Mouse (Mus musculus) urinary bladder, postnatal 10 days (tissue): ENCODE results near the gene Arih2.
"Not testable (repeated sequence)": the region's sequence is repeated elsewhere in the genome, so short reads cannot be mapped to it uniquely, and the experiment has no call there.

ENCODE experiments used
- DNase-seq: peaks from one replicate; pipeline ENCODE4 v3.0.0; 2022; ENCODE audit warnings: low spot score

Arih2 gene

DNA sequence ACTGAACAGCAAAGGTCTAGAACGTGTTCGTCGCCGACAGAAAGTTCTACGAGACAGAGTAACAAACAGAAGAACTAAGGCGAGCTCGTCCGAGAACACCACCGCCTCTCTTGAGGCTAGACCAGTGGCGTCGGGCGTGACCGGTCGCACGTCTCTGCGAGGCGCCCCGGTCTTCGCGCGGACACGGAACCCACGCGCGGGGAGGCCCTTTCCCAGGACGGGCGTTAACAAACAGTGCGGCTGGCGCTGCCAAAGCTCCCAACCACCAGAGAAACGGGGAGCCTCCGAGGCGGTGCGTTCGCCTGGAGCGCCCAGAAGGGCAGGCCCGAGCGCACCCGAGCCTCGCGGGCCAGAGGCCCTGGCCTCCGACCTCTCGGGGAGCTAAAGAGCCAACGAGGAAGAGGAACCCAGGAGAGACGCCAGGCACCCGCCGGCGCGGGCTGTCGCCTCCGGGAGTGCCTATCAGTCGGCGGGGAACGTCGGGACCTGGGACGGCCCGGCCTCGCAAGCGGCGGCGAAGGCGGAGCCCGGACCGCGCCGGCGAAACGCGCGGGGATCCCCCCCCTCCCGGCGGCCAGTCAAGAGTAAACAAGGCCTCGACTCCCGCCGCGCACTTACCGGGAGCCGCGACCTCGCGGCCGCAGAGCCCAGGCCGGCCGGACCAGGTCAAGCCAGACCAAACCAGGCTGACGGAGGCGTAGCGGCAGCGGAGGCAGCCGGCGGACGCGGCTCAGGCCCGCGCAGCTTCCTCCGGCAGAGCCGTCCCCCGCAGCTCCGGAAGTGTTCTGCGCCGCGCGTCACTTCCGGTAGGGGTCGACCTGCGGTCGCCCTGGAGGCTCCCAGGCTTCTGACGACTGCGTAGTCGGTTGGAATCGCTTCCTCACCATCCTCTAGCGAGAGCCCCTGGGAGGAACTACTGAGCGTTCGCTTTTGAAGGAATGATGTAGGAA lies at the start of gene Arih2:
TSS of gene Arih2 (minus strand) at position 776 of the 950 bp plus-strand sequence.
- peak; percentile 68 for DNase-seq

DNA sequence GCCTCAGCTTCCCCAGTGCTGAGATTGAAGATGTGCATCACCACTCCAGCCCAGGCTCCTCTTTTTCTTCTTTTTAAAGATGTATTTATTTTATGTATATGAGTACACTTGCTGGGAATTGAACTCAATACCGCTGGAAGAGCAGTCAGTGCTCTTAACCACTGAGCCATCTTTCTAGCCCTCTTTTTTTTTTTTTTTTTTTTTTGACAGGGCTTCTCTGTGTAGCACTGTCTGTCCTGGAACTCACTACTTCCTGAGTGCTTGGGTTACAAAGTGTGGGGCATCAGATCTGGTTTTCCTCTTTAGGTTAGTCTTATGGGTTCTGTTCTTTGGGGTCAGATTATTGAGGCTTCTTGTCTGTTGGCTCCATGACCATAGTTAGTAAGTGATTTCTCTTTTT lies 45.3 kb upstream of the Arih2 start:
- no peak for DNase-seq

DNA sequence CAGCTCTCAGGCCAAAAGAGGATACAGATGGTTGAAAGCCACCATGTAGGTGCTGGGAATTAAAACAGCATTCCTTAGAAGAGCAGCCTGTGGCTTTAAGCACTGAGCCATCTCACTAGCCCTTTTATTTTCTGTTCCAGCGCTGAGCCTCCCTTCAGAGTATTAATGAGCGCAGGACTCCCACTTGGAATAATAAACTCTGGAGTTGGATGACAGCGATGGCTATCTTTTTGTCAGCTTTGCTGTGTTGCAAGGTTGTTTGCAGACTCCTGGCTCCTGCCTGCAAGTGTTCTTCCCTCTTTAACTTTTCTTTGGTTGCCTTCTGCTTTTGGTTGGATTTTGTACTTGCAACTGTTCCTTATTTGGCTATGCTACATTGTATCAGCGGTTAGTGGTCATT lies 44.8 kb upstream of the Arih2 start:
- DNase-seq: no peak

DNA sequence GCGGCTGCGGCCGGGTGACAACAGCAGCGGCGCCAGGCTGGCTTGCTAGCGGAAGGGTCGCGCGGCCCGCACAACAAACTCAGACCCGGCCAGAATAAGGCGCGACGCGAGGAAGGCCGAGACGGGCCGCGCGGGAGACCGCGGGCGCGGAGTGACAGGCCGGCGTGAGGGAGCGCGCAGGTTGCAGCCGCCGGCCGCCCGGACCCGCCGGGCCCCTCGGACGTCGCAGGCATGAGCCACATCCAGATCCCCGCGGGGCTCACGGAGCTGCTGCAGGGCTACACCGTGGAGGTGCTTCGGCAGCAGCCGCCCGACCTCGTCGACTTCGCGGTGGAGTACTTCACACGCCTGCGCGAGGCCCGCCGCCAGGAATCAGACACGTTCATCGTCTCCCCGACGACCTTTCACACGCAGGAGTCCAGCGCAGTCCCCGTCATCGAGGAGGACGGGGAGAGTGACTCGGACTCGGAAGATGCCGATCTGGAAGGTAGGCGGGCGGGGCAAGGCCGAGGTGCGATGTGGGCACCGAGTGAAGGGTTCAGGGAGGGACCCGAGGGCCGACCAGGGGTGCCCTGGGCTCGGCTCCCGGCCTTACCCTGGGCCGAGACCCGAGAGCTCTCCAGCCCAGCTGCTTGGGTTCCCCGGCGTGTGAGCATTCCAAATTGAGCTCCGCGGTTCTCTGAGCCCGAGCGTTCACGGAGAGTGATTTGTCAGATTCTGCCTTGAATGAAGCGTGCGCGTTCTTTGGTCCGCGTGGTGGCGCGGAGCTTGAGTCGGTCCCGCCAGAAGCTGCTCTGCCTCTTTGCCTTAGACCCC lies 43.2 kb upstream of the Arih2 start:
- DNase-seq: no peak

DNA sequence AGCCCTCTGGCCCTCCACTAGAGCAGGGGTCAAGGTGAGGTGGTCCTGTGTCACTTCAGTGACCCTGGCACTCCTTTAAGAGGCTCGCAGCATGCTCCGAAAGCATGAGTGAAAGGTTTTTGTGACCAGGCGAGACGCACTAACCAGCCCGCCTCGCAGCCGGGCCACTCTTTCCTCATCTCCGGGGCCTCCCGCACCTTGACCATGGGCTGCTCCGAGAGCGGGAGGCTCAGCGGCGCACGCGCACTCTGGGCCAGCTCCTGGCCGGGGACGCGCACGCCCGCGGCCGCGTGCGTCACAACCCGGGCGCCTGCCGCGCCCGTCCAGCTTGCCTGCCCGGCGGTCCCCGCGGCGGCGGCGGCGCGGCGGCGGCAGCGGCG lies 42.6 kb upstream of the Arih2 start:
- peak; percentile 44 for DNase-seq

DNA sequence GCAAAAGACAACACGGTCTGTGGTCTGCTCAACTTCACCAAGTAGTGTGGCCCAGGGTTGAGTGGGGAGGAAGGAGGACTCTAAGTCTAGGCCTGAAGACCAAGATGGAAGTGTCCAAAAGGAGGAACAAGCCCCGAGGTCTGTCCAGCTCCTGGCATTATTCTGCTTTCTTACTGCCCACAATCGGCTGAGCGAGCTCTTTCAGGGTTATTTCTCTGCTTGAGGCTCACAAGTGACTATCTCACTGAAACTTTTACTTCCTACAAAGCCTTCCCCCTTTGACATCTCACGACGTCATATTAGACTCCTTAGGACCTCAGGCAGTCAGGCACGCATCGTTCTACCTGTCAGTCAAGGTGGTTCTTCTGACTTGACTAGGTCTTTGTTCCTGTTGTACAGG lies 42.2 kb upstream of the Arih2 start:
- DNase-seq: no peak

DNA sequence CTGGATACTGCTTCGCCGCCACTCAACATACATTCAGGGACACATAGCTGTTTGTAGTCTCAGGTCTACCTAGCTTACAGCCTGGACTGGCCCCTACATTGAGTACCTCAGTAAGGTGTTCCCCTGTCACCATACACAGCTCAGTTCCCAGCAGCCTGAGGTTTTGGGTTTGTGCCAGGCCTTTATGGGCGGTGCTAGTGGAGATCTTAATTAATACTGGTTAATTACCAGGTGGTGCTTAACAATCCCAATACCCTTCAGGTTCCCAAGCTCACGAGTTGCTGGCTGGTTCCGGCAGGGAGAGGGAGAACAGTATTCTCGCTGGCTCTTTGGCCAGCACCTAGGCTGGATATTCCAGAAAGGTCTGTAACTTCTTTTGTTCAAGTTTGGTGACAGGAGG lies 41.7 kb upstream of the Arih2 start:
- no peak for DNase-seq

DNA sequence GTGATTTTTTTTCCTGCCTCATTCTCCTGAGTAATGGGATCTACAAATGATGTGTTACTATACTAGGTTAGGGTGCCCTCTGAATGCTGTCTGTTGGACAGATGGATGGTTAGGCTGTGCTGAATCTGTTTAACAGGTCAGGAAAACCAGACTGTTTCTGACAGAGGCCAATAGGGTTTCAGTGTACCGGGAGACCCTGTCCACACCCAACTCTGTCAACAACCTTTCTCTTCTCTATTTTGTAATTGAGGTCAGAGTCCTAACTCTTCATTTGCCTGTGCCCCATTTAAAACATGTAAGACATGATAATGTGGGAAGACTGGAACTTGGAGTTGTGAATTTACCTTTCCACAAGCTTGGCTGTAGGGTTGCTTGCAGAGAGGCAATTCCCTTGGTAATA lies 40.8 kb upstream of the Arih2 start:
- no peak for DNase-seq

DNA sequence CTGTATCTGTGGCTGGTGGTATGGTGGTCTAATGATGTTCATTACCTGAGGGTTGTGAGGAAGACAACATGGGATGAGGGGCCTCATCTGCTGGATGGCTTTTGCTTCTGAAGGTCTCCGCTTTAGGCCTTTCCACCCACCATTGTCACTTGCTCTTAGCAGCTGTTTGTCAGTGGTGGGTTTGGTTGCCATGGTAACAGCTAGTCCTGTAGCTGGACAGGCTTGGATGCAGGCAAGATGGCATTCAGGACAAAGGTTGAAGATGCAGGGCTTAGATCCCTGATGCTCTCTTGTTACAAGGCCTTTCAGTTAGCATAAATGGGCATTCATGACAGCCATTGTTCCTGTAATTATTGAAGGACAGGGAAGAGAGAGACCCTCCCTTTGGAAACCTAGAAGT lies 39.9 kb upstream of the Arih2 start, which contains the start of gene Prkar2a:
TSS of gene Prkar2a (plus strand) at position 209 of the 400 bp plus-strand sequence.
- no peak for DNase-seq

DNA sequence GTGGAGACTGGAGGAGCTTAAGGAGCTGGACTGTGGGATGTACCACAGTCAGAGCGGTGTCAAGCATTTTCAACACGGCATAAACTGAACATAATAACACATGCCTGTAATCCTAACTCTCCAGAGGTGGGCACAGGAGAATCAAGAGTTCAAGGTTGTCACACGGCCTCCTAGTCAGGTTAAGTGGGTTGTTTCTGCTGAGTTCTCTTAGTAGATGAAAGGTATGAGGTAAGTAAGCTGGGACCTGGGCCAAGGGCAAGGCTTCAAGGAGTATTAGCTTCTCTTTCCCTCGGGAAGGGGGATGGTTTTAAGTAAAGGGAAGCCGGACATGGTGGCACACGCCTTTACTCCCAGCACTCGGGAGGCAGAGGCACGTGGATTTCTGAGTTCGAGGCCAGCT lies 39.3 kb upstream of the Arih2 start:
- no peak for DNase-seq

DNA sequence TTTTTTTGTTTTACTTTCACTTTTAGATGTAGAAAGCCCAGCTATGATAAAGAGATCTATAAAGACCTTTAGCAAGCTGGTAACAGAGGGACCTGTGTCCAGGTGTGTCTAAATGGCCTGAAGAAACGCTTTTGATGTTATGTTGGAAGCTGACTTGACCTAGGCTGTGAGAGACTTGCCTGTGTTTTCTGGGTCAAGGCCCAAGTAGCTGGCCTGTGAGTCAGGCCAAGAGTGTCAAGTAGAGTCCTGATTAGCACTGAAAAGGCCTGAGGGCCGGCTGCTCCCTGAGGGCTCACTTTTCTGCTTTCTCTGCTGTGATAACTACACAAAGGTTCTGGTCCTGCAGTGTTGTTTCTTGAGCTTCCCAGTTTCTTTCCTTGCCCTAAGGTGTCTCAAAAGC lies 38.5 kb upstream of the Arih2 start:
- DNase-seq: no peak

DNA sequence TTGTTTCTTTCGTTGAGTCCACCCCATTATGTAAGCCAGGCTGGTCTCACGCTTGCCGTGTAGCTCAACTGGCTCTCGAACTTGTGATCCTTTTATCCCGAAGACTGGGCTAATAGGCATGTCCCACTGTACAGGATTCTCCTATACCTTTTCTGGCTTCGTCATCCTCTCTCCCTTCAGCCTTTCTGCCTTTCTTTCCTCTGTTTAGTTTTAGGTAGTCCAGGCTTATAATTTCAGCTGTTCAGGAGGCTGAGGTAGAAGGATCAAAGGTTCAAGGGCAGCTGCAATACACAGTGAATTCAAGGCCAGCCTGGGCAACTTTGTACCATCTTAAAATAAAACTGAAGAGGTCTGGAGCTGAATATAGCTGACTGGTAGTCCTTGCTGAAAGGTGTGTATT lies 38.0 kb upstream of the Arih2 start:
- no peak for DNase-seq

DNA sequence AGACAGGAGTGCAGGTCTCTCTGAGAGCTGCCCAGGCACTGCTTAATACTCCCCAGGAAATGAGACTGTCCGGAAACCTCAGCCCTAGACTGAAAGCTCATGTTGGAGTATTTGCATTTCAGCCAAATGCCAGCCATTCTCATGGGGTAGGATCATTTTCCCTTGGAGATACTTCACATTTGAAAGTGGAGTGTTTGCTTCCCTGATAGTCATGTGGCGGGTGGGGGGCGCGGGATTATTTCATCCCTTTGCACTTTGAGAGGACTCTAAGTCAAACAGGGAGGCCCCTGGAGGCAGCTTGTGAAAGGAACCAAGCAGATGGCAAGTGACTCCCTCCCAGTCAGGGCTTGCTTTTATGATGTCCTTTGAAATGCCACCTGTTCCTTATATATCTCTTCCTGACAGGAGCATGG lies 37.3 kb upstream of the Arih2 start:
- DNase-seq: no peak

DNA sequence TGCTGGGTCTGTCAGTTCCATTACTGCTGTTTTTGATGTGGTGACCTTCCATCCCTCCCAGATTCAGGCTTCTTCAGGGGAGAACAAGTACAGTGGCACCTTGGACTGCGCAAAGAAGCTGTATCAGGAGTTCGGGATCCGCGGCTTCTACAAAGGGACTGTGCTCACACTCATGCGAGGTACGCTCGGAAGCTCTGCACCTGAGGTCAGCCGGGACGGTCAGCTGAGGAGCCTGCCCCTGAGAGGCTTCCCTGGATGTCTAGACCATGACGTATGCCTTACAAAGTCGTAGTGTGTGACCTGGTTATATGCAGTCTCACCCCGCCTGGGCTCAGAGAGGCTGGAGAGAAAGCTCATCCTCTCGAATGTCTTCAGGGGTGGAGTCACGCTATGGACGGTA lies 30.8 kb upstream of the Arih2 start:
- DNase-seq: no peak

DNA sequence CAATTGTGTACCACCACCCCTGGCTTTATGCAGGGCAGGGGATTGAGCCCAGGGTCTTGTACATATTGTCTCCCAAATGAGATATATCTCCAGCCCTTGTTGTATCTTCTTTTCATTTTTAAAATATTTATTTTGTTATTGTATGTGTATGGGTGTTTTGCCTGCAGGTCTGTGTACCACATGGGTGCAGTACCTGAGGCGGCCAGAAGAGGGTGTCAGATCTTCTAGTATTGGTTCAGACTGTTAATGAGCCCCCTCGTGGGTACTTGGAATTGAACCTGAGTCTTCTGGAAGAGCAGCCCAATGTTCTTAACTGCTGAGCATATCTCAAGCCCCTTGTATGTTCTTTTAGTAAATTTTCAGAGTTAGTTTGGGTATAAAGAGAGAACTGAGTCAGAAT lies 24.0 kb upstream of the Arih2 start:
- no peak for DNase-seq

DNA sequence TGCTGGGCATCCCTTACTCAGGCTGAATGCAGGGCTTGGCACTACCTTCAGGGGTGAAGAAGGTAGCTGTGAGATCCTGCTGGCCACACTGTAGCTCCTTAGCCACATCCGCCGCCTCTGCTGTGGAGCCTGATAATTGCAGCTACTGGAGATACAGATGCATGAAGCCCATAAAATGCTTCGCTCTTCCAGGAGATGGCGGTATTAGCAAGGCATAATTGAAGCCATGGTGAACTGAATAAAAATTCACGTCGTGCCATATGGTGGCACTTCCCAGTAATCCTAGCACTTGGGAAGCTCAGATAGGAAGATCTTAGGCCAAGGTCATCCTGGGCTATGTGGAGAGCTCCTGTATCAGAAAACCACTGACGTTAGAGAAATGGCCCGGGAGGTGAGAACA lies 20.7 kb upstream of the Arih2 start:
- DNase-seq: no peak

DNA sequence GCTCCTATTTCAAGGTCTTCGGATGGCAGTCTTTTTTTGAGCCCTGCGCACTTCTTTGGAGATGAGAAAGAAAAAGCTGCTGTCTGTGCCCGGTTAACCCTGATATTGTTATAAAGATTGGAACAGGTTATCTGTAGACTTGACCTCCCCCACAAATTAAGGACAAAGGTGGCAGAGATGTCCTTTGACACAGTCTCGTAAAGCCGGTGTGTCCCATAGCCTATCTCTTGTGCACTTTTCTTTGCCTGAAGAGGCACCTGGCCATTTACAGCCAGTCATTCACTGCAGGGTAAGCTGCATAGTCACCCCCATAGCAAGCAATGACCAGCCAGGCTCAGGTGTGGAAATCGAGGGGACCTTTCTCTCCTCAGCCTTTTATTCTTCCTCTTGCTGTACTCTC lies 13.5 kb upstream of the Arih2 start:
- DNase-seq: no peak

DNA sequence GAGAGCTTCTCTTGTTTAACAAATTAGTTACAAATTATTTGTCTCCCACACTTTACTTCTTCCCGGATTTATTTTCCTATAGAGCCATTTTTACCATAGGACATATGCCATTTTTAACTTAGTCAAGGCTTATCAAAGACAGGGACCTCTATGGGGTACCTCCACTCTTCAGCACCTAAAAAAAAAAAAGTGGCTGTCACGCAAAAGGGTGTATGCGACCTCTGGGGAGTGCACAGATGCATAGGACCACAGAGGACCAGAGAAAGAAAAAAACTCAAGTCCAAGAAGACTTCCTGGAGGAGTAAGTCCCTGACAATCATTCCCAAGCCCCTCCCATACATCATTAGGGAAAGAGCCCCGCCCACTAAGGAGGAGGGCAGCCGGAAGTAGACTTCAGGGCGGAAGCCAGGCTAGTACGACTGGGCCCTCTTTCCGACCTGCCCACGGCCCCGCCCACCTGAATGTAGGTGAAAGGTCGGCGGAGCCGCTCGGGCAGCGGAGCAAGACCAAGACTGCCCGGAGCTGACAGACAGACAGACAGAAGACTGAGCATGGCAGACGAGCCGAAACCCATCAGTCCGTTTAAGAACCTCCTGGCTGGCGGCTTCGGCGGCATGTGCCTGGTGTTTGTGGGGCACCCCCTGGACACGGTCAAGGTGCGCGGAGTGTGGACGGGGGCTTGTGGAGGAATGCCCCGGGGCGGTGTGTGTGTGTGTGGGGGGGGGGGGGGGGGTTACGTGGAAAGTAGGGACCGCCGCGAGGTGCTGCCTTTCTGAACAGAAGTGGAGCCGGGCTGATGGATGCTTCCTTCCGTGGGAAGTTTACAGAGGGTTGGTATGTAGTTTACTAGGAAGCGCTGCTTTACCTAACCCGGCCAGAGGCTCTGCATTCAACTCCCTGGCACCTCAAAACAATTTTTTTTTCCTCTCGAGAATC lies 12.8 kb upstream of the Arih2 start, which contains the start of gene Slc25a20:
TSS of gene Slc25a20 (plus strand) at position 412 of the 936 bp plus-strand sequence.
- peak; percentile 34 for DNase-seq

DNA sequence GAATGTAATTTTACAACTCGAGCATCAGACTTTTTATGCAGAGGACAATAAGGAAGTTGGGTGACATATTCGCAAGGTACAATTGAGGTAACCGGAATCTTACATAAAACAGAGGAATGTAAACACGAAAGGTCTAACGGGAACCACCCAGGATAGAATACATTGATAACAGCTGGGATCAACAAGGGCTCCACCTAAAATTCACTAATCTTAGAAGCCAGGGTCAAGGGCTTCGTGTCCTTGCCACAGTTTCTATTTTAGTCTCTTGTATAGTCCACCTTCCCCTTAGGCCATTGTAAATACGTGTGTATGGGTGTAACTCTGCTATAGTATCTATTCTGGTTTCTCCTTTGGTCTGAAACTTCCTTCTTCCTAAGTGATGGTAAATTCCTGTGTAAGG lies 6.7 kb upstream of the Arih2 start:
- not testable (repeated sequence) for DNase-seq

DNA sequence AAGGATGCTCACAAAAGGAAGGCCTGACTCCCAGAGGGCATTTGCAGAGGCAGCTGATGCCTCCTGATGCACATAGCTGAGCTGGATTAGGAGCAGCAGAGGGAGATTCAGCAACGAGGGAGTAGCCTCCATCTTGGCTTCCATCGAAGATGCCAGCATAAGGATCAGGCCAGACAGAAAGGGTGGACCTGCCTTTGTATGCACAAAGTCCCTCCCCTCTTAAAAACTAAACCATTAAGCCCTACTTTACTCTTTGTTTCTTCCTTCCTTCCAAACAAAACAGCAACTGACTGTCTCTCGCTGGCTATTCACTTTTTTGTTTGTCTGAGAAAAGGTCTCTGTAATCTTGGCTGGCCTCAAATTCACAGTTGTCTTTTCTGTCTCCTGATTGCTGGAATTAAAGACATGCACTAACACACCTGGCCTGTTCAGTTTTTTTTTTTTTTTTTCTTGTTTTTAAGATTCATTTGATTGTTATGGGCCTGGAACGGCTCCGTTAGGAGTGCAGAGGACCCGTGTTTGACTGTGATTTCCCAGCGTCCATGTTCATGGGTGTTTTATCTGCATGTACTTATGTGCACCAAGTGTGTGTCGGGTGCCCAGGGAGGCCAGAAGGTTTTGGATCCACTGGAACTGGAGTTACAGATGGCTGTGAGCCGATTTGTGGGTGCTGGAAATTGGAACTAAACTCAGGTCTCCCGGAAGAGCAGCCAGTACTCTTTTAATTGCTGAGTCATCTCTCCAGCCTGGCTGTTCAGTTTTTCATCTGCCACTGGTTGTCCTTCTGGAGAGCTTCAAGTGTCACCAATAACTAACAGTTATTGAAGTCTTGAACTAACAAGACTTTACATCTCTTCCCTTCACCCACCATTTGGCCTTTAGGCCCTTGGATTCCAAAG lies 5.6 kb upstream of the Arih2 start:
- no peak for DNase-seq
